Mouse (Mus musculus) bone marrow, adult 2 months (tissue): ENCODE data around the gene Tm2d3.

ENCODE experiments used
- CTCF ChIP-seq: fragments of 200-500 bp; IDR thresholded peaks from 2 replicates; pipeline ENCODE4 v1.5.1; 2011; ENCODE audit warnings: low read length, control low read depth; ENCODE audit not compliant: control insufficient read depth, insufficient read depth
- POLR2A ChIP-seq: fragments of 200-500 bp; IDR thresholded peaks from 2 replicates; pipeline ENCODE4 v1.6.1; 2011; ENCODE audit warnings: low read depth, mild to moderate bottlenecking, control low read depth, low read length, borderline replicate concordance; ENCODE audit not compliant: control insufficient read depth

- TF ChIP-seq CTCF, result no peak
- TF ChIP-seq POLR2A, result no peak
Observed at GRCm38 (mm10) chr7:65650662-65651061, 40.3 kb upstream of the Tm2d3 start.
